Mouse (Mus musculus) cerebellum, adult 2 months (tissue): Measurements from ENCODE around the gene Zfp385c.

ENCODE experiments used
- CTCF ChIP-seq: fragments of 200-500 bp; IDR thresholded peaks from 2 replicates; pipeline ENCODE4 v1.5.1; 2011; ENCODE audit warnings: low read depth, mild to moderate bottlenecking, control low read depth, low read length, moderate library complexity, borderline replicate concordance; ENCODE audit not compliant: insufficient read depth
- POLR2A ChIP-seq: fragments of 200-500 bp; IDR thresholded peaks from 2 replicates; pipeline ENCODE4 v1.6.1; 2011; ENCODE audit warnings: low read length, control low read depth, borderline replicate concordance; ENCODE audit not compliant: insufficient read depth

DNA sequence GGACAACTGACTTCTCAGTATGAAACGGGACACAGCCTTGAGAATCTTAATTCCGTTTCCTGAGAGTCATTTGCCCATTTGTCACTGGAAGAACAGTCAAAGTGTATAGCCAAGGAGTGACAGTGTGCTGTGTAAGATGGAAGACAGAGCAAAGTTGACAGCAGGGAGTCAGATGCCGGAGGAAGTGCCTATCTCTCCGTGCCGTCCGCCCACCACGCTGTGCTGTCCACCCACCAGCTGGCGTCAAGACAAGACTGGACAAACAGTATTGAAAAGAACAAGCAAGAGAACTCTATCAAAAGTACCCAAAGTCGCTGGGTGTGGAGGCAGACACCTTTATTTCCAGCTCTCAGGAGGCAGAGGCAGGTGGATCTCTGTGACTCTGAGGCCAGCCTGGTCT lies 89.1 kb downstream of the Zfp385c start:
- TF ChIP-seq CTCF (no peak), POLR2A (no peak)
